Mouse (Mus musculus): ENCODE results near the gene Taf1d. TPM values are rescaled to one million over a fixed set of nuclear protein-coding genes. Genes with fewer than 3 reads are reported as not detected.

Gene Taf1d
- total RNA-seq (2012; rRNA removed) = 1,079 and 1,089 TPM in 2 replicates
- total RNA-seq (2014; rRNA removed) = 249 and 299 TPM in 2 replicates
- 181 and 204 TPM in 2 replicates for polyA plus RNA-seq (2012; ENCODE audit: insufficient read length, low read depth)

- dilution Hi-C loops (cut with MboI; ENCODE audit: extremely low pct_ligation_motif_present, extremely low pct_unique_long_range_greater_than_20kb, low sequenced_read_pairs) (no loop called here), in situ Hi-C loops (cut with MboI; ENCODE audit: low pct_ligation_motif_present, low pct_unique_long_range_greater_than_20kb, low sequenced_read_pairs) (no loop called here)
Measured at GRCm38 (mm10) chr9:15305503-15306397, at the start of gene Taf1d. Gene Taf1d (plus strand): TSS chr9:15306214.

GRCm38 (mm10) chr9:15256214-15256613 is 49.8 kb upstream of the Taf1d start:
- no peak for DNase-seq (ENCODE audit: extremely low read depth)
- Histone ChIP-seq H3K4me2 (ENCODE audit: insufficient read depth, low read depth, poor library complexity, severe bottlenecking) (no peak overlapping the region), H3K27me3 (replicated peaks) (no peaks in the 10 kb centered on the region), H3K4me3 (replicated peaks in 1 of 3; ENCODE audit: low read depth in 2 of 3, low read length in 2 of 3, poor library complexity in 1 of 3) (no peak overlapping the region), H3K36me3 (replicated peaks in 1 of 2; ENCODE audit: control insufficient read depth in 1 of 2, insufficient read depth in 1 of 2, low read length in 1 of 2) (peaks cover 8 to 13% of the 10 kb centered on the region in 2 experiments), H3K9me3 (replicated peaks; ENCODE audit: low read length) (no peaks in the 10 kb centered on the region), H3K27ac (ENCODE audit: insufficient read depth, low read depth) (no peak overlapping the region), H3K9ac (ENCODE audit: insufficient read depth, low read depth) (no peak overlapping the region), H3K4me1 (ENCODE audit: control insufficient read depth in 1 of 2, insufficient read depth in 2 of 2) (no peaks in the 10 kb centered on the region), H3K79me2 (replicated peaks; ENCODE audit: control insufficient read depth, extremely low read depth, insufficient read depth, poor library complexity, severe bottlenecking) (no peaks in the 10 kb centered on the region)
- dilution Hi-C loops (cut with MboI; ENCODE audit: extremely low pct_ligation_motif_present, extremely low pct_unique_long_range_greater_than_20kb, low sequenced_read_pairs) = no loop called here
- in situ Hi-C loops (cut with MboI; ENCODE audit: low pct_ligation_motif_present, low pct_unique_long_range_greater_than_20kb, low sequenced_read_pairs) = no loop called here
- TF ChIP-seq KAT2A (IDR thresholded peaks at IDR 0.05; ENCODE audit: insufficient replicate concordance, low read length) = no peak
- TF ChIP-seq TBP (conservative IDR thresholded peaks at IDR 0.05; ENCODE audit: low read depth, low read length) = no peak
- no peak for TF ChIP-seq POLR2AphosphoS2 (IDR thresholded peaks at IDR 0.05; ENCODE audit: low read depth, low read length)
- TF ChIP-seq ZC3H11A (IDR thresholded peaks at IDR 0.05; ENCODE audit: low read depth, low read length) = no peak
- TF ChIP-seq CHD1 (IDR thresholded peaks at IDR 0.05; ENCODE audit: low read depth, low read length) = no peak
- no peak for TF ChIP-seq POLR2A (IDR thresholded peaks at IDR 0.05; ENCODE audit: low read depth, low read length)
- TF ChIP-seq CTCF (conservative IDR thresholded peaks at IDR 0.05 in 1 of 2, IDR thresholded peaks at IDR 0.05 in 1 of 2; ENCODE audit: low read depth in 2 of 2, low read length in 2 of 2) = no peak
- no peak for TF ChIP-seq MAFK (IDR thresholded peaks at IDR 0.05; ENCODE audit: insufficient replicate concordance, low read length)
- no peak for TF ChIP-seq MXI1 (IDR thresholded peaks at IDR 0.05; ENCODE audit: low read depth, low read length)
- TF ChIP-seq JUND (conservative IDR thresholded peaks at IDR 0.05; ENCODE audit: low read depth, low read length) = no peak
- no peak for TF ChIP-seq ZMIZ1 (IDR thresholded peaks at IDR 0.05; ENCODE audit: low read depth, low read length)
- no peak for TF ChIP-seq GABPA (IDR thresholded peaks at IDR 0.05; ENCODE audit: insufficient replicate concordance, low read depth, low read length)
- no peak for TF ChIP-seq PAX5 (IDR thresholded peaks at IDR 0.05; ENCODE audit: low read length)
- no peak for TF ChIP-seq SMC3 (IDR thresholded peaks at IDR 0.05; ENCODE audit: low read depth, low read length)
- no peak for TF ChIP-seq ELF1 (IDR thresholded peaks at IDR 0.05; ENCODE audit: low read depth, low read length)
- no peak for TF ChIP-seq RAD21 (IDR thresholded peaks at IDR 0.05; ENCODE audit: low read depth, low read length)
- TF ChIP-seq ZNF384 (IDR thresholded peaks at IDR 0.05; ENCODE audit: low read depth, low read length) = no peak

More at GRCm38 (mm10) chr9:15305503-15306397, at the start of gene Taf1d:
- H3K9ac ChIP-seq (ENCODE audit: insufficient read depth, low read depth) = peak within 1 kb of the TSS; percentile 90
- H3K4me3 ChIP-seq (replicated peaks in 1 of 3; ENCODE audit: low read depth in 2 of 3, low read length in 2 of 3, poor library complexity in 1 of 3) = peak within 1 kb of the TSS; percentile 69 to 94 (median 85)
- peaks cover 2 to 35% of the 10 kb centered on the region in 2 experiments; a peak in 3 of 4 replicates for H3K4me1 ChIP-seq (ENCODE audit: control insufficient read depth in 1 of 2, insufficient read depth in 2 of 2)
- no peaks in the 10 kb centered on the region for H3K27me3 ChIP-seq (replicated peaks)
- TF ChIP-seq SIN3A (IDR thresholded peaks at IDR 0.05; ENCODE audit: low read length) = 0 out of 2 replicates have a peak, but pooled peaks have one; percentile 52
- peak; percentile 98 for TF ChIP-seq CHD2 (IDR thresholded peaks at IDR 0.05; ENCODE audit: low read length)
- no peak for TF ChIP-seq ETS1 (conservative IDR thresholded peaks at IDR 0.05; ENCODE audit: low read depth, low read length)
- TF ChIP-seq PAX5 (IDR thresholded peaks at IDR 0.05; ENCODE audit: low read length) = no peak
- 0 out of 2 replicates have a peak, but pooled peaks have one; percentile 4 for TF ChIP-seq CHD1 (IDR thresholded peaks at IDR 0.05; ENCODE audit: low read depth, low read length)
- no peak for TF ChIP-seq MAZ (IDR thresholded peaks at IDR 0.05; ENCODE audit: low read depth, low read length)
- TF ChIP-seq ZNF384 (IDR thresholded peaks at IDR 0.05; ENCODE audit: low read depth, low read length) = peak; percentile 81
- TF ChIP-seq ZC3H11A (IDR thresholded peaks at IDR 0.05; ENCODE audit: low read depth, low read length) = no peak
- TF ChIP-seq USF2 (conservative IDR thresholded peaks at IDR 0.05; ENCODE audit: low read depth, low read length) = no peak
- TF ChIP-seq E2F4 (IDR thresholded peaks at IDR 0.05; ENCODE audit: insufficient replicate concordance, low read depth, low read length) = no peak
- no peak for TF ChIP-seq USF1 (IDR thresholded peaks at IDR 0.05; ENCODE audit: low read depth, low read length)
- TF ChIP-seq GABPA (IDR thresholded peaks at IDR 0.05; ENCODE audit: insufficient replicate concordance, low read depth, low read length) = no peak
- no peak for TF ChIP-seq CTCF (conservative IDR thresholded peaks at IDR 0.05 in 1 of 2, IDR thresholded peaks at IDR 0.05 in 1 of 2; ENCODE audit: low read depth in 2 of 2, low read length in 2 of 2)
- no peak for TF ChIP-seq UBTF (IDR thresholded peaks at IDR 0.05; ENCODE audit: low read depth, low read length)
- TF ChIP-seq ZMIZ1 (IDR thresholded peaks at IDR 0.05; ENCODE audit: low read depth, low read length) = peak; percentile 97
- TF ChIP-seq POLR2AphosphoS2 (IDR thresholded peaks at IDR 0.05; ENCODE audit: low read depth, low read length) = peak; percentile 96
- TF ChIP-seq KAT2A (IDR thresholded peaks at IDR 0.05; ENCODE audit: insufficient replicate concordance, low read length) = no peak
- TF ChIP-seq IRF4 (IDR thresholded peaks at IDR 0.05; ENCODE audit: low read depth, low read length) = no peak; the same call in 1 of the 2 replicates
- no peak for TF ChIP-seq NRF1 (IDR thresholded peaks at IDR 0.05; ENCODE audit: low read depth, low read length)
- peak; percentile 100 for TF ChIP-seq POLR2A (IDR thresholded peaks at IDR 0.05; ENCODE audit: low read depth, low read length)
- TF ChIP-seq TCF12 (IDR thresholded peaks at IDR 0.05; ENCODE audit: low read depth, low read length) = peak; percentile 96
- TF ChIP-seq NELFE (IDR thresholded peaks at IDR 0.05; ENCODE audit: low read depth, low read length) = peak; percentile 99
- peak; percentile 92 for TF ChIP-seq TBP (conservative IDR thresholded peaks at IDR 0.05; ENCODE audit: low read depth, low read length)
- TF ChIP-seq JUND (conservative IDR thresholded peaks at IDR 0.05; ENCODE audit: low read depth, low read length) = no peak
- no peak for TF ChIP-seq MAFK (IDR thresholded peaks at IDR 0.05; ENCODE audit: insufficient replicate concordance, low read length)
- no peak for TF ChIP-seq EP300 (IDR thresholded peaks at IDR 0.05; ENCODE audit: low read length)
- TF ChIP-seq JUN (IDR thresholded peaks at IDR 0.05; ENCODE audit: insufficient read depth, low read depth, low read length) = no peak
- TF ChIP-seq RAD21 (IDR thresholded peaks at IDR 0.05; ENCODE audit: low read depth, low read length) = no peak
- TF ChIP-seq MAX (IDR thresholded peaks at IDR 0.05; ENCODE audit: low read length) = no peak
- TF ChIP-seq RCOR1 (conservative IDR thresholded peaks at IDR 0.05; ENCODE audit: low read depth, low read length) = no peak
- TF ChIP-seq BHLHE40 (IDR thresholded peaks at IDR 0.05; ENCODE audit: low read depth, low read length) = no peak
- TF ChIP-seq ELF1 (IDR thresholded peaks at IDR 0.05; ENCODE audit: low read depth, low read length) = 0 out of 2 replicates have a peak, but pooled peaks have one; percentile 6
- TF ChIP-seq ZKSCAN1 (IDR thresholded peaks at IDR 0.05; ENCODE audit: borderline replicate concordance, low read depth, low read length) = no peak
- TF ChIP-seq MEF2A (IDR thresholded peaks at IDR 0.05; ENCODE audit: borderline replicate concordance, low read depth, low read length) = no peak
- no peak for TF ChIP-seq SMC3 (IDR thresholded peaks at IDR 0.05; ENCODE audit: low read depth, low read length)
- TF ChIP-seq MYC (IDR thresholded peaks at IDR 0.05; ENCODE audit: low read depth, low read length) = no peak
- peak; percentile 14; the same call in 1 of the 2 replicates for TF ChIP-seq MXI1 (IDR thresholded peaks at IDR 0.05; ENCODE audit: low read depth, low read length)
- peak; percentile 66 for TF ChIP-seq HCFC1 (IDR thresholded peaks at IDR 0.05; ENCODE audit: low read depth, low read length)
- H3K9me3 ChIP-seq (replicated peaks; ENCODE audit: low read length) = no peaks in the 10 kb centered on the region
- peaks cover 21 to 33% of the 10 kb centered on the region in 2 experiments for H3K36me3 ChIP-seq (replicated peaks in 1 of 2; ENCODE audit: control insufficient read depth in 1 of 2, insufficient read depth in 1 of 2, low read length in 1 of 2)
- peaks cover 40% of the 10 kb centered on the region for H3K79me2 ChIP-seq (replicated peaks; ENCODE audit: control insufficient read depth, extremely low read depth, insufficient read depth, poor library complexity, severe bottlenecking)
- peak within 1 kb of the TSS; percentile 90 for H3K4me2 ChIP-seq (ENCODE audit: insufficient read depth, low read depth, poor library complexity, severe bottlenecking)
- DNase-seq (ENCODE audit: extremely low read depth) = peak; percentile 89
- H3K27ac ChIP-seq (ENCODE audit: insufficient read depth, low read depth) = peak within 1 kb of the TSS; percentile 57

Measured in CH12.LX (cell line).